Mouse (Mus musculus): Measurements from ENCODE around the gene Lrrc75b.

DNA sequence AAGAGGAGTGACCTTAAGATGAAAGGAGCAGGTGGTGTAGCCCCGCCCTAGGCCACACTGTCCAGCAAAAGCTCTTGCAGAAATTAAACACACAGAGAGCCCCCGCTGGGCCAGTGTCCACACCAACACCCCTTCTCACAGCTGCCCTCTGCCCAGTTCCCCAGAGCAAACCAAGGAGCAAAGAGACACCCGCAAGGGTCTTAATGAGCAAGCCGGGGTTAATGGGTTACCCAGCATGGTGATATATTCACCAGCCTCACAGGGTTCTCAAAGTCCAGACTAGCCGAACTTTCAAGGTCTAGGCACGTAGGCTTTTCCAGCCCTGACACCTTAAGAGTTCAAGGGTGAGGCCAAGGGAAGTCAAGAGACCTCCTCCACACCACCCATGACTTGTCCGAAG, 5.8 kb upstream of the Lrrc75b start:
- no peak for TF ChIP-seq CTCF (conservative IDR thresholded peaks at IDR 0.05; ENCODE audit: low read length)
- TF ChIP-seq POU5F1 (IDR thresholded peaks at IDR 0.05; ENCODE audit: borderline replicate concordance, low read length): no peak
- no peak for TF ChIP-seq NANOG (IDR thresholded peaks at IDR 0.05; ENCODE audit: borderline replicate concordance, low read length)
